Mouse (Mus musculus): Measurements from ENCODE around the gene 1110017D15Rik. TPM values are rescaled to one million over a fixed set of nuclear protein-coding genes. Genes with fewer than 3 reads are reported as not detected.
A peak's percentile ranks its signal among the peaks of the same experiment; 100 is the strongest.

The 1110017D15Rik gene
- total and polyA plus RNA-seq, 2 experiments from 2014 or later, result 0.18 TPM; not detected in 1

DNA sequence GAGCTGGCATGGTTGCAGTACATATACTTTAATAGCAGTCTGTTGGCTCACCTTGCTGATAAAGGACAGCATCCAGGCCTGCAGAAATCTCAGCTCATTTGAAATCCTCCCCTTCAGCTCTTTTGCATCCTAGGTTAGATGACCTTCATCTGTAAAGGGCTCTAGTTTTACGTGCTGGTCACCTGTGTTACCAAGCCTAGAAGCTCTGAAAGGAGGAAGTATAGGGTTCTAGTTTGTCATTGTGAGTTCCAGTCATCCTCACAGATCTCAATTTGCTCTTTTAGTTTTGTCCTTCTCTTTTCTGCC, 45.8 kb downstream of the 1110017D15Rik start:
- TF ChIP-seq CTCF (IDR thresholded peaks at IDR 0.05; ENCODE audit: low read depth) (no peak), EP300 (IDR thresholded peaks at IDR 0.05; ENCODE audit: low read depth) (no peak)
- Histone ChIP-seq H3K27ac (ENCODE audit: low read depth) (no peak overlapping the region), H3K27me3 (ENCODE audit: control insufficient read depth, insufficient read depth, low read length) (no peaks in the 10 kb centered on the region), H3K9me3 (replicated peaks; ENCODE audit: control insufficient read depth, low read length) (no peaks in the 10 kb centered on the region), H3K4me1 (ENCODE audit: control insufficient read depth, insufficient read depth) (no peaks in the 10 kb centered on the region), H3K9ac (replicated peaks; ENCODE audit: low read depth, low read length) (no peak overlapping the region), H3K36me3 (replicated peaks; ENCODE audit: control insufficient read depth, insufficient read depth, low read length) (no peaks in the 10 kb centered on the region), H3K4me2 (ENCODE audit: low read depth, low read length) (no peak overlapping the region), H3K4me3 (ENCODE audit: low read depth, low read length) (no peak overlapping the region)
- no peak for DNase-seq (ENCODE audit: low spot score)
- no peak for ATAC-seq (ENCODE audit: insufficient read depth, low read depth)
- 80% methylated on average over 1 of the region's 1 CpGs for WGBS

DNA sequence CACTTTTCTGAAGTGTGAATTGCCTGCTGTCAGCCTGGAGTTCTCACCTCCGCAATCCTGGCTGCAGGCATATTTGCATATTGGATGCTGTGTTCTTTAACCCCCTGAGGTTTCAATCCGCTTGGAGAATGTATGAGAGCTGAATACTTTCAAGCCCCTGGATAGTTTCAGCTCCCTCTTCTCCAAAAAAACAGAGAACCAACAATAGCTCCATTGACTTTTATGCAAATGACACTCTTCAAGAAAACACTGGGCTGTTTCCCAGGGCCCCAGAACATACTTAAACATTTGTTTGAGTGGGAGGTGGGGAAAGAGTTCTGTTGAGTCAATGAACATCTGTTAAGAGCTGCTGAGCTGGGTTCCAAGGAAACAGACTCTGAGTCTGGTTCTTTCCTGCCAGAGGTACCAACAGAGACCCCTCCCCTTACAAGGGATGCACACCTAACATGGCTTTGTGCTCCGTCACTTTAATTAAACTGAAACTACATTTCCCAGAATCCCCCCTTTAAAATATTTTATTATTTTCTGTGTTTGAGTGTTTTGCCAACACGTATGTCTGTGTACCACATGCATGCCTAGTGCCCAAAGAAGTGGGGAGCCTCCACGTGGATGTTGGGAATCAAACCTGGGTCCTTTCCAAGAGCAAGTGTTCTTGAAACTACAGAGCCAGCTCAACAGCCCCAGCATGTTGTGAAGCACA, 46.3 kb downstream of the 1110017D15Rik start:
- no peak overlapping the region for H3K27ac ChIP-seq (ENCODE audit: low read depth)
- no peaks in the 10 kb centered on the region for H3K36me3 ChIP-seq (replicated peaks; ENCODE audit: control insufficient read depth, insufficient read depth, low read length)
- no peak for ATAC-seq (ENCODE audit: insufficient read depth, low read depth)
- TF ChIP-seq EP300 (IDR thresholded peaks at IDR 0.05; ENCODE audit: low read depth), result no peak
- TF ChIP-seq CTCF (IDR thresholded peaks at IDR 0.05; ENCODE audit: low read depth), result no peak
- H3K27me3 ChIP-seq (ENCODE audit: control insufficient read depth, insufficient read depth, low read length), result no peaks in the 10 kb centered on the region
- no peak overlapping the region for H3K9ac ChIP-seq (replicated peaks; ENCODE audit: low read depth, low read length)
- DNase-seq (ENCODE audit: low spot score), result peak; percentile 33
- no peak overlapping the region for H3K4me2 ChIP-seq (ENCODE audit: low read depth, low read length)
- H3K4me3 ChIP-seq (ENCODE audit: low read depth, low read length), result no peak overlapping the region
- no peaks in the 10 kb centered on the region for H3K4me1 ChIP-seq (ENCODE audit: control insufficient read depth, insufficient read depth)
- H3K9me3 ChIP-seq (replicated peaks; ENCODE audit: control insufficient read depth, low read length), result no peaks in the 10 kb centered on the region
- 53% methylated on average over 5 of the region's 5 CpGs for WGBS

DNA sequence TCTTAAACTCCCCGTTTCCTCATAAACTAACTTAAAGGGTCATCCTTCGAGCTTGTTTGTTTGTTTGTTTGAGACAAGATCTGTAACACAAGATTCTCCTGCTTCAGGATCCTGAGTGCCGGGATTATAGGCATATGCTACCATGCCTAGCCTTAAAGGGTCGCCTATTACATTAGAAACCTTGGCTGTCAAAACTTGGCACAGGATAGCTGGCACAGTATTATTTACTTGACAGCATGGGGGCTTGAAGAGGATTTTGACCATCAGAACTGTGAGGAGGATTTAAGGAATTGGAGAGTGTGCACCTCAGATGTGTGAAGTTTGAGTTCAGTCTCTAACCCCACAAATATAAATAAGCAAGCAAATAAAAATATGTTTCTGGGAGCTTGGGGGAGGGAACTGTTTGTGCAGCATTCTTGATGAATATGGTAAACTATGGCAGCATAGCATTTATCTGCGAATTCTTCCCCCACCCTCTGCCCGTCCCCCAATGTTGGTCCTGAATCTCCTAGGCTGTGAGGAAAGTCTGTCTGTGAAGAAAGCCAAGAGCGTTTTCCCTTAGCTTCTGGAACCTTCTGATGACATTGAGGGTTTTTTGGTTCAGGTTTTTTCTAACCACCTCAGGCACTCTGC, 47.0 kb downstream of the 1110017D15Rik start:
- 52% methylated on average over 7 of the region's 7 CpGs for WGBS
- ATAC-seq (ENCODE audit: insufficient read depth, low read depth) (no peak), DNase-seq (ENCODE audit: low spot score) (no peak)
- no peak overlapping the region for H3K9ac ChIP-seq (replicated peaks; ENCODE audit: low read depth, low read length)
- H3K4me1 ChIP-seq (ENCODE audit: control insufficient read depth, insufficient read depth), result no peaks in the 10 kb centered on the region
- H3K36me3 ChIP-seq (replicated peaks; ENCODE audit: control insufficient read depth, insufficient read depth, low read length), result no peaks in the 10 kb centered on the region
- H3K4me2 ChIP-seq (ENCODE audit: low read depth, low read length), result no peak overlapping the region
- TF ChIP-seq EP300 (IDR thresholded peaks at IDR 0.05; ENCODE audit: low read depth) (no peak), CTCF (IDR thresholded peaks at IDR 0.05; ENCODE audit: low read depth) (no peak)
- no peaks in the 10 kb centered on the region for H3K9me3 ChIP-seq (replicated peaks; ENCODE audit: control insufficient read depth, low read length)
- H3K27ac ChIP-seq (ENCODE audit: low read depth), result no peak overlapping the region
- H3K4me3 ChIP-seq (ENCODE audit: low read depth, low read length), result no peak overlapping the region
- no peaks in the 10 kb centered on the region for H3K27me3 ChIP-seq (ENCODE audit: control insufficient read depth, insufficient read depth, low read length)

DNA sequence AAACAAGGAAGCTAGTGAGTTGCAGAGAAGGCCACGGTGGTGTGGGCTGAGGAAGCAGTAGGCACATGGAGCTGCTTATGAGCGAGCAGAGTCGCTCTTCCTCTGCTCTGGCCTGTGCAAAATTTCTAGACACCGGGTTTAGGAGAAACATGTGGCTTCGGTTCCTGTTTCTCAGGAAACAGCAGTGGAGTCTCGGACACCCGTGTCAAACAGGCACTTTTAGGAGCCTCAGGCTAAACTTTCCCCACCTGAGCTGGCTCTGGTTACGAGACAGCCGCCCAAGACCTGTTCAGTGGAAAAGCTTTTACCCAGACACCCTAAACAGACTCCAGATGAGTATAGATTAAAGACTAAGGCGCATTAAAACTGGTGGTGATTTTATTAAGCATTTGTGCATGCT, 47.9 kb downstream of the 1110017D15Rik start:
- no peak overlapping the region for H3K4me2 ChIP-seq (ENCODE audit: low read depth, low read length)
- no peak overlapping the region for H3K9ac ChIP-seq (replicated peaks; ENCODE audit: low read depth, low read length)
- no peak overlapping the region for H3K4me3 ChIP-seq (ENCODE audit: low read depth, low read length)
- no peak for DNase-seq (ENCODE audit: low spot score)
- no peaks in the 10 kb centered on the region for H3K36me3 ChIP-seq (replicated peaks; ENCODE audit: control insufficient read depth, insufficient read depth, low read length)
- H3K27ac ChIP-seq (ENCODE audit: low read depth), result no peak overlapping the region
- no peaks in the 10 kb centered on the region for H3K4me1 ChIP-seq (ENCODE audit: control insufficient read depth, insufficient read depth)
- WGBS, result 81% methylated on average over 10 of the region's 10 CpGs
- H3K9me3 ChIP-seq (replicated peaks; ENCODE audit: control insufficient read depth, low read length), result no peaks in the 10 kb centered on the region
- no peak for ATAC-seq (ENCODE audit: insufficient read depth, low read depth)
- TF ChIP-seq EP300 (IDR thresholded peaks at IDR 0.05; ENCODE audit: low read depth), result no peak
- TF ChIP-seq CTCF (IDR thresholded peaks at IDR 0.05; ENCODE audit: low read depth), result no peak
- H3K27me3 ChIP-seq (ENCODE audit: control insufficient read depth, insufficient read depth, low read length), result no peaks in the 10 kb centered on the region

DNA sequence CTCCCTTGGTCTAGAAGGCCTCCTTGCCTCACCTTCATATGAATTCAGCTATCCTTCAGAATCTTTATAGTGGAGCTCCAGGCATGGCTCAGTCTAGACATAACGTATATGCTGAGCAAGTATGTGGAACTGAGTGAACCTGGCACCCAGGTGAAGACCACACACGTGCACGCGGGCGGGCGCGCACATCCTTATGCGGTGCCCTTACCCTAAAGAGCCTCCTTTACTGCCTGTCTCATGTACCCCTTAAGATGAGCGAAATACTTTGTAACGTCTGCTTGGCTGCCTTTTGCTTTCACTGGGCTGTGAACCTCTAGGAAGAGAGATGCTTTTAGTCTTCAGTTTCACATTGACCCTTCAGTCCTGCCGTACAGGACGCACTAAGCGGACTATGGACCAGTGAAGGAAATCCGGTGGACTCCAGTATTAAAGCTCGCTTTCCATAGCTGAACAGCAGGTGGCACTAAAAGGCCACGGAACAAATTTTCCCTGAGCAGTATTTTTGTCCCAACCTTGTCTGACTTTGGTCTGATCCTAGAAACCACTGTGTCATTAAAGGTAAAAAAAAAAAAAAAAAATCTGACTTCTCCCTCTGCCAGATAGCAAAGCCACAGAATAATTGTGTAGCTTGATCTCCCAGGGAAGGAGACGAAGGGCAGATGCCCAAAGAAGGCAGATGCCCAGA, 48.6 kb downstream of the 1110017D15Rik start:
- DNase-seq (ENCODE audit: low spot score), result peak; percentile 74
- TF ChIP-seq CTCF (IDR thresholded peaks at IDR 0.05; ENCODE audit: low read depth), result peak; percentile 71
- TF ChIP-seq EP300 (IDR thresholded peaks at IDR 0.05; ENCODE audit: low read depth), result no peak
- Histone ChIP-seq H3K9me3 (replicated peaks; ENCODE audit: control insufficient read depth, low read length) (no peaks in the 10 kb centered on the region), H3K4me2 (ENCODE audit: low read depth, low read length) (no peak overlapping the region), H3K4me3 (ENCODE audit: low read depth, low read length) (no peak overlapping the region), H3K9ac (replicated peaks; ENCODE audit: low read depth, low read length) (no peak overlapping the region), H3K27me3 (ENCODE audit: control insufficient read depth, insufficient read depth, low read length) (no peaks in the 10 kb centered on the region), H3K36me3 (replicated peaks; ENCODE audit: control insufficient read depth, insufficient read depth, low read length) (no peaks in the 10 kb centered on the region), H3K4me1 (ENCODE audit: control insufficient read depth, insufficient read depth) (no peaks in the 10 kb centered on the region), H3K27ac (ENCODE audit: low read depth) (no peak overlapping the region)
- WGBS, result 51% methylated on average over 17 of the region's 17 CpGs
- no peak for ATAC-seq (ENCODE audit: insufficient read depth, low read depth)
